Mouse (Mus musculus) CH12.LX (cell line): ENCODE measurements around the gene Rbfox1. TPM values are rescaled to one million over a fixed set of nuclear protein-coding genes. Genes with fewer than 3 reads are reported as not detected.

ENCODE experiments used
- DNase-seq: peaks from one replicate; pipeline ENCODE4 v3.0.0-alpha.2; 2013; ENCODE audit errors: extremely low read depth
- H3K27ac ChIP-seq: 2 replicates; pipeline ENCODE4 v1.5.1; 2012; ENCODE audit warnings: low read depth, mild to moderate bottlenecking, control low read depth, moderate library complexity; ENCODE audit not compliant: insufficient read depth
- H3K27me3 ChIP-seq: replicated peaks from 2 replicates; pipeline ENCODE3; 2012; ENCODE audit warnings: inconsistent platforms
- H3K36me3 ChIP-seq, 2 experiments: replicated peaks in 1 of 2; 2 replicates each; pipeline versions ENCODE3 to v1.6.1; 2012; ENCODE audit warnings: inconsistent platforms in 1 of 2, low read length in 1 of 2, mild to moderate bottlenecking in 1 of 2, mixed read lengths in 1 of 2, moderate library complexity in 1 of 2; ENCODE audit not compliant: control insufficient read depth in 1 of 2, insufficient read depth in 1 of 2
- H3K4me1 ChIP-seq, 2 experiments: 2 replicates each; pipeline ENCODE4 v1.6.1; 2012; ENCODE audit warnings: inconsistent platforms in 1 of 2, moderate library complexity in 1 of 2; ENCODE audit not compliant: insufficient read depth in 2 of 2, control insufficient read depth in 1 of 2
- H3K4me2 ChIP-seq: 2 replicates; pipeline ENCODE4 v1.6.1; 2012; ENCODE audit warnings: low read depth, mild to moderate bottlenecking, control low read depth; ENCODE audit not compliant: poor library complexity, insufficient read depth, severe bottlenecking
- H3K4me3 ChIP-seq, 3 experiments: fragments of 150-350 bp in 1 of 3; sonication (generic) in 1 of 3; replicated peaks in 1 of 3; 2 replicates each; pipeline versions ENCODE3 to v1.5.1; 2011 to 2012; ENCODE audit warnings: low read depth in 2 of 3, low read length in 2 of 3, mild to moderate bottlenecking in 2 of 3, moderate library complexity in 2 of 3, control low read depth in 1 of 3, improper control_type of control experiment in 1 of 3, inconsistent platforms in 1 of 3, mixed read lengths in 1 of 3; ENCODE audit not compliant: poor library complexity in 1 of 3
- H3K79me2 ChIP-seq: replicated peaks from 2 replicates; pipeline ENCODE4 v1.6.1; 2012; ENCODE audit warnings: mild to moderate bottlenecking, moderate library complexity; ENCODE audit not compliant: control insufficient read depth, poor library complexity, insufficient read depth, severe bottlenecking; ENCODE audit errors: extremely low read depth
- H3K9ac ChIP-seq: 2 replicates; pipeline ENCODE4 v1.6.1; 2012; ENCODE audit warnings: low read depth, mild to moderate bottlenecking, control low read depth, moderate library complexity; ENCODE audit not compliant: insufficient read depth
- H3K9me3 ChIP-seq: replicated peaks from 2 replicates; pipeline ENCODE3; 2012; ENCODE audit warnings: low read length, inconsistent platforms, mixed read lengths
- CHD1 ChIP-seq: IDR thresholded peaks from 2 replicates; pipeline ENCODE4 v1.6.1; 2012; ENCODE audit warnings: low read depth, low read length, improper control_type of control experiment, inconsistent platforms
- CTCF ChIP-seq, 2 experiments: IDR thresholded peaks in 1 of 2; conservative IDR thresholded peaks in 1 of 2; 2 replicates each; pipeline ENCODE4 v1.5.1; 2011 to 2012; ENCODE audit warnings: low read depth in 2 of 2, low read length in 2 of 2, improper control_type of control experiment in 1 of 2, inconsistent platforms in 1 of 2, mild to moderate bottlenecking in 1 of 2, moderate library complexity in 1 of 2
- ELF1 ChIP-seq: IDR thresholded peaks from 2 replicates; pipeline ENCODE4 v1.6.1; 2014; ENCODE audit warnings: low read depth, mild to moderate bottlenecking, inconsistent platforms, low read length, improper control_type of control experiment
- EP300 ChIP-seq: IDR thresholded peaks from 2 replicates; pipeline ENCODE4 v1.6.1; 2011; ENCODE audit warnings: low read length, improper control_type of control experiment
- ETS1 ChIP-seq: conservative IDR thresholded peaks from 2 replicates; pipeline ENCODE4 v1.6.1; 2012; ENCODE audit warnings: low read depth, mild to moderate bottlenecking, inconsistent platforms, low read length, improper control_type of control experiment, moderate library complexity
- JUND ChIP-seq: conservative IDR thresholded peaks from 2 replicates; pipeline ENCODE4 v1.6.1; 2011; ENCODE audit warnings: low read depth, low read length, improper control_type of control experiment
- MAFK ChIP-seq: IDR thresholded peaks from 2 replicates; pipeline ENCODE4 v1.6.1; 2011; ENCODE audit warnings: low read length, improper control_type of control experiment; ENCODE audit not compliant: insufficient replicate concordance
- MAX ChIP-seq: IDR thresholded peaks from 2 replicates; pipeline ENCODE4 v1.6.1; 2011; ENCODE audit warnings: low read length, improper control_type of control experiment
- MAZ ChIP-seq: IDR thresholded peaks from 2 replicates; pipeline ENCODE4 v1.6.1; 2012; ENCODE audit warnings: low read depth, mild to moderate bottlenecking, inconsistent platforms, low read length, improper control_type of control experiment, moderate library complexity
- MEF2A ChIP-seq: IDR thresholded peaks from 2 replicates; pipeline ENCODE4 v1.6.1; 2014; ENCODE audit warnings: low read depth, mild to moderate bottlenecking, inconsistent platforms, low read length, improper control_type of control experiment, borderline replicate concordance
- MXI1 ChIP-seq: IDR thresholded peaks from 2 replicates; pipeline ENCODE4 v1.6.1; 2011; ENCODE audit warnings: mild to moderate bottlenecking, low read depth, low read length, improper control_type of control experiment
- MYC ChIP-seq: IDR thresholded peaks from 2 replicates; pipeline ENCODE4 v1.6.1; 2011; ENCODE audit warnings: low read depth, mild to moderate bottlenecking, improper control_type of control experiment, low read length
- NELFE ChIP-seq: IDR thresholded peaks from 2 replicates; pipeline ENCODE4 v1.6.1; 2011; ENCODE audit warnings: low read depth, low read length, improper control_type of control experiment
- POLR2A ChIP-seq: IDR thresholded peaks from 2 replicates; pipeline ENCODE4 v1.6.1; 2011; ENCODE audit warnings: low read depth, mild to moderate bottlenecking, improper control_type of control experiment, low read length
- POLR2AphosphoS2 ChIP-seq: IDR thresholded peaks from 2 replicates; pipeline ENCODE4 v1.6.1; 2011; ENCODE audit warnings: low read depth, low read length, improper control_type of control experiment
- RCOR1 ChIP-seq: conservative IDR thresholded peaks from 2 replicates; pipeline ENCODE4 v1.6.1; 2012; ENCODE audit warnings: low read depth, mild to moderate bottlenecking, inconsistent platforms, low read length, improper control_type of control experiment
- SIN3A ChIP-seq: IDR thresholded peaks from 2 replicates; pipeline ENCODE4 v1.6.1; 2012; ENCODE audit warnings: low read length, improper control_type of control experiment, inconsistent platforms
- TCF12 ChIP-seq: IDR thresholded peaks from 2 replicates; pipeline ENCODE4 v1.6.1; 2014; ENCODE audit warnings: low read depth, mild to moderate bottlenecking, inconsistent platforms, low read length, improper control_type of control experiment
- UBTF ChIP-seq: IDR thresholded peaks from 2 replicates; pipeline ENCODE4 v1.6.1; 2012; ENCODE audit warnings: low read depth, mild to moderate bottlenecking, inconsistent platforms, low read length, improper control_type of control experiment, moderate library complexity
- USF1 ChIP-seq: IDR thresholded peaks from 2 replicates; pipeline ENCODE4 v1.6.1; 2014; ENCODE audit warnings: low read depth, mild to moderate bottlenecking, inconsistent platforms, low read length, improper control_type of control experiment
- USF2 ChIP-seq: conservative IDR thresholded peaks from 2 replicates; pipeline ENCODE4 v1.6.1; 2011; ENCODE audit warnings: low read depth, low read length, improper control_type of control experiment
- ZKSCAN1 ChIP-seq: IDR thresholded peaks from 2 replicates; pipeline ENCODE4 v1.6.1; 2012; ENCODE audit warnings: low read depth, inconsistent platforms, low read length, improper control_type of control experiment, borderline replicate concordance
- ZMIZ1 ChIP-seq: IDR thresholded peaks from 2 replicates; pipeline ENCODE4 v1.6.1; 2012; ENCODE audit warnings: low read depth, mild to moderate bottlenecking, inconsistent platforms, low read length, improper control_type of control experiment
- ZNF384 ChIP-seq: IDR thresholded peaks from 2 replicates; pipeline ENCODE4 v1.6.1; 2012; ENCODE audit warnings: low read depth, low read length, improper control_type of control experiment, inconsistent platforms
- dilution Hi-C: fragments of 300-500 bp; cut with MboI; formaldehyde crosslinking; loops from 2 replicates; pipeline ENCODE4 v1.14.3; 2020; ENCODE audit warnings: low sequenced_read_pairs; ENCODE audit not compliant: extremely low pct_unique_long_range_greater_than_20kb, extremely low pct_ligation_motif_present
- in situ Hi-C: fragments of 300-500 bp; cut with MboI; formaldehyde crosslinking; loops from 3 replicates; pipeline ENCODE4 v1.14.3; 2019; ENCODE audit warnings: low sequenced_read_pairs, low pct_ligation_motif_present, low pct_unique_long_range_greater_than_20kb, mixed read lengths
- polyA plus RNA-seq: library from polyadenylated mRNA; unstranded; fragments of >175 nt; gene quantifications from 2 replicates; pipeline ENCODE4 v1.2.1, GENCODE M21; 2012; ENCODE audit warnings: low read depth; ENCODE audit not compliant: insufficient read length
- total RNA-seq, 2 experiments: library from RNA; depleted of rRNA; stranded (reverse); fragments of 300-350 nt in 1 of 2; fragments of >200 nt in 1 of 2; gene quantifications; 2 replicates each; pipeline ENCODE4 v1.2.3; 2012 to 2014

The Rbfox1 gene
- total and polyA plus RNA-seq, 3 experiments, result not detected

DNA sequence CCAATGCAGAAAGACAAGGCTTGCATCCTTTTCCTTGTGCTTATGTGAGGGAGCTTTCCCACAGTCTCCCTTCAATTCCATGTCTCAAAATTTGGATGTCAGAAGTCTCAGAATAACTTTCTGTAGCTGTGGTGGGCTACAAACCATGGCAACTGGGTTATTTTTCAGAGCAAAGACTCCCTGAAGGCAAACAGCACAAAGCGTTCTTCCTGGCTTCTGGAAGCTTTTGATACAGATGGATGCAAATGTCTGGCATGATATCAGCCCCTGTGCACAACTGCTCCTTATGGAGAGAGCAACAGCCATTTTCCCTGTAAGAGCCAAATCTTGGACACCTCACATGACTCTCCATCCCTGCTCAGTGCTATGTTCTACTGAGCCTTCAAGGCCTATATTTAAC, 1475.6 kb downstream of the Rbfox1 start:
- no peaks in the 10 kb centered on the region for H3K79me2 ChIP-seq
- H3K9me3 ChIP-seq, result peaks cover 88% of the 10 kb centered on the region
- H3K27me3 ChIP-seq, result no peaks in the 10 kb centered on the region
- no peak overlapping the region for H3K4me3 ChIP-seq
- in situ Hi-C loops (no loop called here), dilution Hi-C loops (no loop called here)
- no peak for DNase-seq
- H3K36me3 ChIP-seq, result no peaks in the 10 kb centered on the region
- no peaks in the 10 kb centered on the region for H3K4me1 ChIP-seq
- no peak overlapping the region for H3K27ac ChIP-seq
- TF ChIP-seq MEF2A, result no peak
- TF ChIP-seq CHD1, result no peak
- TF ChIP-seq ETS1, result no peak
- H3K9ac ChIP-seq, result no peak overlapping the region
- no peak overlapping the region for H3K4me2 ChIP-seq

DNA sequence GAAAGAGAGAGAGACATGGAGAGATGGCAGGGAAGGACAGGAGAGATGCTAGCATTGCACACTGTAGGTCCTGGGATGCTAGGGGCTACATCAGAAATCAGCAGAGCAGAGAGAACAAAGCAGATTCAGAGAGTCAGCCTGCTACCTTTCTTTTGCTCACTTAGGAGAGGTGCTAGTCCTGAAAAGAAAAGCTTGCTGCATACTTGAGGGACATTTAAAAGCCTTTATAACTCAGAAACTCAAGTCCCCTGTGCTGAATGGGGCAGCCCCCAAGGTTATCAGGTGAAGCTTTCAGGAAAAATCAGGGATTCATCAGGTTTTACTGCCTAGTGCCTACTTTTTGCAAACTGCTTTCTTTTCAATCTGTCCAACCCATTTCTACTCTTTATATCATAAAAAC, 1480.7 kb downstream of the Rbfox1 start:
- TF ChIP-seq MYC (no peak), MAX (no peak), MAFK (no peak), MEF2A (no peak), ETS1 (no peak), EP300 (no peak), POLR2AphosphoS2 (no peak), ZNF384 (no peak)
- Histone ChIP-seq H3K27ac (no peak overlapping the region), H3K79me2 (no peaks in the 10 kb centered on the region), H3K9me3 (peaks cover 82% of the 10 kb centered on the region), H3K4me3 (no peak overlapping the region), H3K36me3 (no peaks in the 10 kb centered on the region), H3K4me1 (no peaks in the 10 kb centered on the region), H3K4me2 (no peak overlapping the region), H3K27me3 (no peaks in the 10 kb centered on the region), H3K9ac (no peak overlapping the region)
- DNase-seq, result no peak
- in situ Hi-C loops (no loop called here), dilution Hi-C loops (no loop called here)

DNA sequence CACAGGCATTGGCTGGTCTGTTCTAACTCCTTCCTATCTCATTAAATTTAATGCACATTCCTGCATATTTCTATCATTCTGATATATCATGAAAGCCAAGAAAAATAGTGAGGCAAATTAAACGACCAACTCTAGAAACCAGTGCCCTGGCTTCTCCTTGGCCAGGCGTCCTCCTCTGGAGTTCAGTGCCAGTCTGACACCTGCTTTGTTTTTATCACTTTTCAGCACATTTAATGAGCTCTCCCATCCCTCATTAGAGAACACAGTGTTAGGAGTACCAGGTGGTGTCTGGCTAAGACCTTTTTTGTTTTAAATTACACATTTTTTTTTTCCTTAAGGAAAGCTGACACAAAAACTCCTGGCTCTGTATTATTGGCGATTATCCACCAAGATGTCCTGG, 1489.0 kb downstream of the Rbfox1 start:
- peaks cover 69% of the 10 kb centered on the region for H3K9me3 ChIP-seq
- no peak for DNase-seq
- H3K9ac ChIP-seq, result no peak overlapping the region
- H3K4me2 ChIP-seq, result no peak overlapping the region
- no peaks in the 10 kb centered on the region for H3K4me1 ChIP-seq
- H3K4me3 ChIP-seq, result no peak overlapping the region
- TF ChIP-seq JUND, result no peak
- no peak for TF ChIP-seq NELFE
- TF ChIP-seq MYC, result no peak
- TF ChIP-seq ETS1, result no peak
- no peak for TF ChIP-seq USF2
- TF ChIP-seq TCF12, result no peak
- TF ChIP-seq MXI1, result no peak
- TF ChIP-seq MAZ, result no peak
- no peak for TF ChIP-seq ZKSCAN1
- no peak for TF ChIP-seq ZMIZ1
- no peak for TF ChIP-seq POLR2AphosphoS2
- TF ChIP-seq USF1, result no peak
- no peak for TF ChIP-seq CTCF (conservative IDR thresholded peaks at IDR 0.05 in 1 of 2, IDR thresholded peaks at IDR 0.05 in 1 of 2; ENCODE audit: low read depth in 2 of 2, low read length in 2 of 2)
- no peak for TF ChIP-seq POLR2A
- no peak for TF ChIP-seq ELF1
- TF ChIP-seq UBTF, result no peak
- TF ChIP-seq SIN3A, result no peak
- TF ChIP-seq RCOR1, result no peak
- TF ChIP-seq MAFK, result no peak
- no peaks in the 10 kb centered on the region for H3K79me2 ChIP-seq
- H3K27ac ChIP-seq, result no peak overlapping the region
- H3K36me3 ChIP-seq, result no peaks in the 10 kb centered on the region
- in situ Hi-C loops, result no loop called here
- dilution Hi-C loops, result no loop called here
- no peaks in the 10 kb centered on the region for H3K27me3 ChIP-seq
